Mouse (Mus musculus): ENCODE measurements around the gene Serping1.

Serping1 gene

GRCm38 (mm10) chr2:84779210-84779609 lies 4.0 kb upstream of the Serping1 start:
- no peak for DNase-seq

- no peak for DNase-seq
Observed at GRCm38 (mm10) chr2:84777706-84778105, 2.5 kb upstream of the Serping1 start.

- no peak for DNase-seq
Observed at GRCm38 (mm10) chr2:84775665-84776064, 421 bp upstream of the Serping1 start.

- DNase-seq, result peak; percentile 48
Observed at GRCm38 (mm10) chr2:84774751-84775150, 493 bp downstream of the Serping1 start.

GRCm38 (mm10) chr2:84773195-84773594 lies 2.0 kb downstream of the Serping1 start:
- DNase-seq, result no peak

- no peak for DNase-seq
Observed at GRCm38 (mm10) chr2:84772454-84772853, 2.8 kb downstream of the Serping1 start.

- DNase-seq, result no peak
Observed at GRCm38 (mm10) chr2:84770501-84770900, 4.7 kb downstream of the Serping1 start.

GRCm38 (mm10) chr2:84762818-84763217 lies 12.4 kb downstream of the Serping1 start:
- no peak for DNase-seq

- DNase-seq, result no peak
Observed at GRCm38 (mm10) chr2:84762295-84762694, 12.9 kb downstream of the Serping1 start.

GRCm38 (mm10) chr2:84761840-84762239 lies 13.4 kb downstream of the Serping1 start:
- no peak for DNase-seq

- DNase-seq, result no peak
Observed at GRCm38 (mm10) chr2:84761309-84761708, 13.9 kb downstream of the Serping1 start.

GRCm38 (mm10) chr2:84760777-84761176 lies 14.5 kb downstream of the Serping1 start:
- DNase-seq, result no peak

- peak; percentile 22 for DNase-seq
Observed at GRCm38 (mm10) chr2:84758542-84759127, 16.6 kb downstream of the Serping1 start.

GRCm38 (mm10) chr2:84757026-84757682 lies 18.1 kb downstream of the Serping1 start:
- no peak for DNase-seq

GRCm38 (mm10) chr2:84756245-84756644 lies 19.0 kb downstream of the Serping1 start:
- DNase-seq, result peak; percentile 51

- DNase-seq, result no peak
Observed at GRCm38 (mm10) chr2:84750115-84750514, 25.1 kb downstream of the Serping1 start.

- DNase-seq, result no peak
Observed at GRCm38 (mm10) chr2:84744126-84744525, 31.1 kb downstream of the Serping1 start.

- DNase-seq, result peak; percentile 72
Observed at GRCm38 (mm10) chr2:84743561-84743960, 31.7 kb downstream of the Serping1 start, which contains the start of gene Gm19426. Gene Gm19426, minus strand, starts transcription at chr2:84743655.

- peak; percentile 17 for DNase-seq
Observed at GRCm38 (mm10) chr2:84742451-84743283, 32.6 kb downstream of the Serping1 start.

- peak; percentile 5 for DNase-seq
Observed at GRCm38 (mm10) chr2:84741841-84742450, 33.3 kb downstream of the Serping1 start.

GRCm38 (mm10) chr2:84740608-84741333 lies 34.5 kb downstream of the Serping1 start:
- DNase-seq, result peak; percentile 26

GRCm38 (mm10) chr2:84738271-84738911 lies 36.9 kb downstream of the Serping1 start:
- peak; percentile 71 for DNase-seq
